Mouse (Mus musculus) urinary bladder, postnatal 10 days (tissue): ENCODE results near the gene Chst1.

Experiments
- DNase-seq: peaks from one replicate; pipeline ENCODE4 v3.0.0; 2022; ENCODE audit warnings: low spot score

Chst1 gene

GRCm38 (mm10) chr2:92599487-92600347, at the start of gene Chst1:
Gene Chst1 (plus strand): TSS chr2:92599707.
- no peak for DNase-seq

GRCm38 (mm10) chr2:92550051-92550450, 49.5 kb upstream of the Chst1 start:
- no peak for DNase-seq

- DNase-seq = no peak
Measured at GRCm38 (mm10) chr2:92554536-92554935, 45.0 kb upstream of the Chst1 start.

GRCm38 (mm10) chr2:92562930-92563329, 36.6 kb upstream of the Chst1 start:
- no peak for DNase-seq

GRCm38 (mm10) chr2:92570623-92571022, 28.9 kb upstream of the Chst1 start:
- DNase-seq = no peak

- no peak for DNase-seq
Measured at GRCm38 (mm10) chr2:92577824-92578223, 21.7 kb upstream of the Chst1 start.

- no peak for DNase-seq
Measured at GRCm38 (mm10) chr2:92581302-92581701, 18.2 kb upstream of the Chst1 start.

- DNase-seq = no peak
Measured at GRCm38 (mm10) chr2:92582596-92582995, 16.9 kb upstream of the Chst1 start.

- no peak for DNase-seq
Measured at GRCm38 (mm10) chr2:92587806-92588205, 11.7 kb upstream of the Chst1 start.

GRCm38 (mm10) chr2:92594929-92595730, 4.4 kb upstream of the Chst1 start:
- no peak for DNase-seq

- no peak for DNase-seq
Measured at GRCm38 (mm10) chr2:92597291-92597690, 2.2 kb upstream of the Chst1 start.

GRCm38 (mm10) chr2:92598941-92599486, 493 bp upstream of the Chst1 start:
- DNase-seq = no peak

GRCm38 (mm10) chr2:92600348-92600670, 802 bp downstream of the Chst1 start:
- DNase-seq = no peak

GRCm38 (mm10) chr2:92601246-92601645, 1.7 kb downstream of the Chst1 start:
- DNase-seq = no peak

- DNase-seq = no peak
Measured at GRCm38 (mm10) chr2:92602073-92602472, 2.6 kb downstream of the Chst1 start.

GRCm38 (mm10) chr2:92603591-92603990, 4.1 kb downstream of the Chst1 start:
- no peak for DNase-seq

GRCm38 (mm10) chr2:92604565-92604964, 5.1 kb downstream of the Chst1 start:
- DNase-seq = no peak

GRCm38 (mm10) chr2:92605995-92606394, 6.5 kb downstream of the Chst1 start:
- DNase-seq = no peak

GRCm38 (mm10) chr2:92607153-92607552, 7.6 kb downstream of the Chst1 start:
- DNase-seq = no peak

GRCm38 (mm10) chr2:92607592-92607991, 8.1 kb downstream of the Chst1 start:
- no peak for DNase-seq

GRCm38 (mm10) chr2:92608013-92608619, 8.6 kb downstream of the Chst1 start:
- no peak for DNase-seq

- no peak for DNase-seq
Measured at GRCm38 (mm10) chr2:92608810-92609581, 9.5 kb downstream of the Chst1 start.
